Mouse (Mus musculus) adrenal gland, postnatal 10 days (tissue): ENCODE data around the gene Zfp426. TPM values are rescaled to one million over a fixed set of nuclear protein-coding genes. Genes with fewer than 3 reads are reported as not detected.

Experiments
- DNase-seq: peaks from one replicate; pipeline ENCODE4 v3.0.0; 2021; ENCODE audit warnings: mixed read lengths
- long read RNA-seq, 2 experiments: library from polyadenylated mRNA; stranded (forward); transcript quantifications; one replicate each; pipeline ENCODE4 v2.0.0; 2021
- total RNA-seq, 2 experiments: library from RNA; stranded (reverse); gene quantifications; 2 replicates each; pipeline ENCODE4 v1.2.3; 2021

Zfp426 gene
- 10 to 100 TPM; 20.2 to 21.5 TPM for total RNA-seq
- long read RNA-seq, experiment 1, partial matches to known transcripts: 1 of 5 reads
- long read RNA-seq, experiment 1, other reads (novel, unspliced or antisense): 4 of 5 reads
- long read RNA-seq, experiment 2, partial matches to known transcripts: 1 of 11 reads
- long read RNA-seq, experiment 2, other reads (novel, unspliced or antisense): 10 of 11 reads

- peak; percentile 89 for DNase-seq
These were observed at the start of gene Zfp426 for GRCm38 (mm10) chr9:20492527-20493233. Gene Zfp426 (minus strand): TSS chr9:20492746.

GRCm38 (mm10) chr9:20536598-20536997, 44.1 kb upstream of the Zfp426 start:
- DNase-seq: no peak

- peak; percentile 11 for DNase-seq
These were observed 41.9 kb upstream of the Zfp426 start for GRCm38 (mm10) chr9:20534326-20534926.

- peak; percentile 94 for DNase-seq
These were observed 28.9 kb upstream of the Zfp426 start, which contains the start of gene Zfp266 for GRCm38 (mm10) chr9:20521306-20521957. Gene Zfp266 (minus strand): TSS chr9:20521417.

GRCm38 (mm10) chr9:20520531-20521210, 28.1 kb upstream of the Zfp426 start:
- no peak for DNase-seq

GRCm38 (mm10) chr9:20519949-20520348, 27.4 kb upstream of the Zfp426 start:
- DNase-seq: no peak

- no peak for DNase-seq
These were observed 26.2 kb upstream of the Zfp426 start for GRCm38 (mm10) chr9:20518708-20519107.

GRCm38 (mm10) chr9:20517727-20518126, 25.2 kb upstream of the Zfp426 start:
- DNase-seq: no peak

- no peak for DNase-seq
These were observed 21.5 kb upstream of the Zfp426 start for GRCm38 (mm10) chr9:20514016-20514415.

GRCm38 (mm10) chr9:20512714-20513113, 20.2 kb upstream of the Zfp426 start:
- DNase-seq: no peak

- no peak for DNase-seq
These were observed 19.1 kb upstream of the Zfp426 start for GRCm38 (mm10) chr9:20511645-20512044.

GRCm38 (mm10) chr9:20510346-20510745, 17.8 kb upstream of the Zfp426 start:
- no peak for DNase-seq

- DNase-seq: no peak
These were observed 17.1 kb upstream of the Zfp426 start for GRCm38 (mm10) chr9:20509676-20510075.

GRCm38 (mm10) chr9:20504801-20505200, 12.3 kb upstream of the Zfp426 start:
- DNase-seq: no peak

GRCm38 (mm10) chr9:20493281-20493680, 735 bp upstream of the Zfp426 start:
- DNase-seq: no peak

- DNase-seq: no peak
These were observed 554 bp downstream of the Zfp426 start for GRCm38 (mm10) chr9:20491858-20492526.

- DNase-seq: no peak
These were observed 3.0 kb downstream of the Zfp426 start for GRCm38 (mm10) chr9:20489536-20489935.

GRCm38 (mm10) chr9:20479396-20479795, 13.2 kb downstream of the Zfp426 start:
- peak; percentile 59 for DNase-seq

GRCm38 (mm10) chr9:20476632-20477031, 15.9 kb downstream of the Zfp426 start:
- no peak for DNase-seq

- peak; percentile 76 for DNase-seq
These were observed 25.6 kb downstream of the Zfp426 start for GRCm38 (mm10) chr9:20466761-20467442.
